Mouse (Mus musculus): Measurements from ENCODE around the gene Epha4. TPM values are rescaled to one million over a fixed set of nuclear protein-coding genes. Genes with fewer than 3 reads are reported as not detected.
A peak's percentile ranks its signal among the peaks of the same experiment; 100 is the strongest.

The Epha4 gene
- polyA plus RNA-seq, 1 experiment from 2014 or later, result 6.0 TPM

DNA sequence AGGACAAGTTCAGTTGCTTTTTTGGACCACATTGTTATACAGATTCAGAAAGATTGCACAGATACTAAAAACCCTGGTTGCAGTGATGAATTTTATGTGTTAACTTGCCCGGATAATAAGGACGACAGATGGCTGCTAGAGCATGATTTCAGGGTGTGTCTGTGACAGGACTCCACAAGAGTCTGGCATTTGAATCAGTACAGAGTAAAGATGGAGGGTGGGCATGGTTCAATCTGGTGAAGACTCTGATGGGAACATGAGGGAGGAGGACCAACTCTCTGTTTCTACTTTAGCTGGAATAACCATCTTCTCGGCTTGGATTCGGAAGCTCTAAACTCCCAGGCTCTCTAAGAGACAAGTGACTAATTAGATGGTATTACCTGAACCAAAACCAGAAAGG is 168.4 kb downstream of the Epha4 start:
- H3K4me1 ChIP-seq (ENCODE audit: control insufficient read depth, insufficient read depth, low read length), result no peaks in the 10 kb centered on the region

GRCm38 (mm10) chr1:77343792-77344191 is 171.1 kb downstream of the Epha4 start:
- no peak for ATAC-seq
- 84% methylated on average over 4 of the region's 4 CpGs for WGBS

More for the DNA sequence above, 168.4 kb downstream of the Epha4 start:
- Histone ChIP-seq H3K4me2 (ENCODE audit: low read depth, low read length) (no peak overlapping the region), H3K27ac (ENCODE audit: low read length) (no peak overlapping the region), H3K9ac (ENCODE audit: low read depth, low read length) (no peak overlapping the region), H3K36me3 (ENCODE audit: control insufficient read depth, insufficient read depth, low read length) (no peaks in the 10 kb centered on the region), H3K4me3 (ENCODE audit: low read length) (no peak overlapping the region), H3K9me3 (ENCODE audit: control insufficient read depth, low read length) (no peaks in the 10 kb centered on the region), H3K27me3 (replicated peaks; ENCODE audit: control insufficient read depth, insufficient read depth, low read length) (no peaks in the 10 kb centered on the region)
- no peak for ATAC-seq
- WGBS, result 80% methylated on average over 4 of the region's 4 CpGs

GRCm38 (mm10) chr1:77339701-77340100 is 175.2 kb downstream of the Epha4 start:
- H3K4me1 ChIP-seq (ENCODE audit: control insufficient read depth, insufficient read depth, low read length), result peaks cover 4% of the 10 kb centered on the region; the same call in 1 of the 2 replicates
- no peak overlapping the region for H3K9ac ChIP-seq (ENCODE audit: low read depth, low read length)
- no peaks in the 10 kb centered on the region for H3K9me3 ChIP-seq (ENCODE audit: control insufficient read depth, low read length)
- 66% methylated on average over 5 of the region's 5 CpGs for WGBS
- no peak for ATAC-seq
- H3K27ac ChIP-seq (ENCODE audit: low read length), result no peak overlapping the region
- no peak overlapping the region for H3K4me2 ChIP-seq (ENCODE audit: low read depth, low read length)
- H3K27me3 ChIP-seq (replicated peaks; ENCODE audit: control insufficient read depth, insufficient read depth, low read length), result no peaks in the 10 kb centered on the region
- no peak overlapping the region for H3K4me3 ChIP-seq (ENCODE audit: low read length)
- no peaks in the 10 kb centered on the region for H3K36me3 ChIP-seq (ENCODE audit: control insufficient read depth, insufficient read depth, low read length)

More at GRCm38 (mm10) chr1:77343792-77344191, 171.1 kb downstream of the Epha4 start:
- Histone ChIP-seq H3K9ac (ENCODE audit: low read depth, low read length) (no peak overlapping the region), H3K4me2 (ENCODE audit: low read depth, low read length) (no peak overlapping the region), H3K9me3 (ENCODE audit: control insufficient read depth, low read length) (no peaks in the 10 kb centered on the region), H3K27me3 (replicated peaks; ENCODE audit: control insufficient read depth, insufficient read depth, low read length) (no peaks in the 10 kb centered on the region), H3K36me3 (ENCODE audit: control insufficient read depth, insufficient read depth, low read length) (no peaks in the 10 kb centered on the region), H3K4me1 (ENCODE audit: control insufficient read depth, insufficient read depth, low read length) (0 out of 2 replicates have a peak, but pooled peaks cover 4% of the 10 kb centered on the region), H3K4me3 (ENCODE audit: low read length) (no peak overlapping the region), H3K27ac (ENCODE audit: low read length) (no peak overlapping the region)

- 33% methylated on average over 6 of the region's 6 CpGs for WGBS
Observed at GRCm38 (mm10) chr1:77338346-77338745, 176.5 kb downstream of the Epha4 start.

DNA sequence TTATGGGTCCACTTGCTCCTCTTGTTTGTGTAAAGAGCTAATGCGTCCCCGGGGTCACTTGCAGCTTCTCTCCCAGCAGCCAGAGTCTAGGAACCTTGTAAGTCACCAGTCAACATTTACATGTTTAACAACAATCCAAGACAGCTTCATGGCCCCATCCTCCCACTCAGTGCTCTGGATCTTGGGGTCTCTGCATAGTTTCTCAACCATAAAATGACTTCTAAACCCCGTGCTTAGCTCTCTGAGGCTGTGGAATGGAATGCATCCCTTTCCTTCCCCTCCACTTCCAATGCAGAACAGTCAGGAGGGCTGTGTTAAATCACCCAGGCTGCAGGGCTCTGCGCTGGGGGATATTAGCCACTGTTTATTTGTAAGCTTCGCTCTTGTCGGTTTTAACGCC is 178.0 kb downstream of the Epha4 start:
- H3K36me3 ChIP-seq (ENCODE audit: control insufficient read depth, insufficient read depth, low read length), result no peaks in the 10 kb centered on the region
- no peaks in the 10 kb centered on the region for H3K9me3 ChIP-seq (ENCODE audit: control insufficient read depth, low read length)
- H3K4me3 ChIP-seq (ENCODE audit: low read length), result no peak overlapping the region
- H3K4me1 ChIP-seq (ENCODE audit: control insufficient read depth, insufficient read depth, low read length), result peaks cover 4% of the 10 kb centered on the region; the same call in 1 of the 2 replicates
- whole genome bisulfite sequencing, result 50% methylated on average over 7 of the region's 7 CpGs
- no peaks in the 10 kb centered on the region for H3K27me3 ChIP-seq (replicated peaks; ENCODE audit: control insufficient read depth, insufficient read depth, low read length)
- H3K9ac ChIP-seq (ENCODE audit: low read depth, low read length), result no peak overlapping the region
- H3K4me2 ChIP-seq (ENCODE audit: low read depth, low read length), result no peak overlapping the region
- no peak overlapping the region for H3K27ac ChIP-seq (ENCODE audit: low read length)
- no peak for ATAC-seq

More at GRCm38 (mm10) chr1:77338346-77338745, 176.5 kb downstream of the Epha4 start:
- H3K4me1 ChIP-seq (ENCODE audit: control insufficient read depth, insufficient read depth, low read length), result peaks cover 4% of the 10 kb centered on the region; the same call in 1 of the 2 replicates
- no peak overlapping the region for H3K27ac ChIP-seq (ENCODE audit: low read length)
- no peak for ATAC-seq
- H3K9ac ChIP-seq (ENCODE audit: low read depth, low read length), result no peak overlapping the region
- H3K4me2 ChIP-seq (ENCODE audit: low read depth, low read length), result no peak overlapping the region
- H3K27me3 ChIP-seq (replicated peaks; ENCODE audit: control insufficient read depth, insufficient read depth, low read length), result no peaks in the 10 kb centered on the region
- no peak overlapping the region for H3K4me3 ChIP-seq (ENCODE audit: low read length)
- H3K9me3 ChIP-seq (ENCODE audit: control insufficient read depth, low read length), result no peaks in the 10 kb centered on the region
- H3K36me3 ChIP-seq (ENCODE audit: control insufficient read depth, insufficient read depth, low read length), result no peaks in the 10 kb centered on the region

DNA sequence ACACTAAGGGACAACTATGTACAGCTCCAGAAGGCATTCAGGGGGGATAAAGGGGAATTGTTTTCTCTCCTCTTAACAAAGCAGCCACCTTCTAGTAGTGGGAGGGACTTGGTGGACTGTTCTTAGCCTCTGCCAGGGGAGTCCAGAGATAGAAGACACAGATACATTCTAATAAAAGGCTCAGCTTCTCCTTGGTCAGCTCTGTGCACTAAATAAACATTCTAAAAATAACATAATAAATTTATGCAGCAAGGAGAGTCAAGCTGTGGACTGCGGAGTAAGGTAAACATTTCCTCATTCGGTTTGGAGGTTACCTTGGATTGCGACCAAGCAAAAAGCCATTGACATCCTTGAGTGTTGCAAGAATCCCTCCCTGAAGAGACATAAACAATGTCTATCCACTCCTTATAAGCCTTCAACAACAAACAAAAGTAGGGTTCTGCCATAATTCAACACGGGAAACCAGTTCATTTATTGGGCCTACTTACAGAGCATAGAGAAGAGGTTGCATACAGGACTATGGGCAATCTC is 196.2 kb downstream of the Epha4 start:
- Histone ChIP-seq H3K27me3 (replicated peaks; ENCODE audit: control insufficient read depth, insufficient read depth, low read length) (no peaks in the 10 kb centered on the region), H3K4me3 (ENCODE audit: low read length) (no peak overlapping the region), H3K4me2 (ENCODE audit: low read depth, low read length) (no peak overlapping the region), H3K27ac (ENCODE audit: low read length) (no peak overlapping the region), H3K9ac (ENCODE audit: low read depth, low read length) (no peak overlapping the region), H3K4me1 (ENCODE audit: control insufficient read depth, insufficient read depth, low read length) (peaks cover 8% of the 10 kb centered on the region), H3K9me3 (ENCODE audit: control insufficient read depth, low read length) (no peaks in the 10 kb centered on the region), H3K36me3 (ENCODE audit: control insufficient read depth, insufficient read depth, low read length) (no peaks in the 10 kb centered on the region)
- ATAC-seq, result peak; percentile 77
- WGBS, result 34% methylated on average over 4 of the region's 4 CpGs

Small RNA genes within 50 kb of the gene (microRNA-seq; reads per million reads assigned to microRNA genes)
- gene Mir6352, result not detected
